Mouse (Mus musculus): ENCODE measurements around the gene Speer4f2. TPM values are rescaled to one million over a fixed set of nuclear protein-coding genes. Genes with fewer than 3 reads are reported as not detected.

Gene Speer4f2
- polyA plus RNA-seq, 1 experiment from 2014 or later: not detected

Other genes with a start within 250 kb of the Speer4f2 start
- gene Speer4f1, start 102.9 kb downstream of the Speer4f2 start, polyA plus RNA-seq (2015; fragmentation: Nextera tagmentation; extraction: Ambion mirVana): not detected in 2 replicates
- 28.7 and 29.5 TPM in 2 replicates for gene Sema3c, start 201.1 kb downstream of the Speer4f2 start, polyA plus RNA-seq (2015; fragmentation: Nextera tagmentation; extraction: Ambion mirVana)

All from intestine, embryonic 16.5 days (tissue).